Mouse (Mus musculus): ENCODE results near the gene Twf1. TPM values are rescaled to one million over a fixed set of nuclear protein-coding genes. Genes with fewer than 3 reads are reported as not detected.

Twf1 gene
- total and polyA plus RNA-seq, 3 experiments, result 26.4 to 64.1 (median 37.1) TPM

DNA sequence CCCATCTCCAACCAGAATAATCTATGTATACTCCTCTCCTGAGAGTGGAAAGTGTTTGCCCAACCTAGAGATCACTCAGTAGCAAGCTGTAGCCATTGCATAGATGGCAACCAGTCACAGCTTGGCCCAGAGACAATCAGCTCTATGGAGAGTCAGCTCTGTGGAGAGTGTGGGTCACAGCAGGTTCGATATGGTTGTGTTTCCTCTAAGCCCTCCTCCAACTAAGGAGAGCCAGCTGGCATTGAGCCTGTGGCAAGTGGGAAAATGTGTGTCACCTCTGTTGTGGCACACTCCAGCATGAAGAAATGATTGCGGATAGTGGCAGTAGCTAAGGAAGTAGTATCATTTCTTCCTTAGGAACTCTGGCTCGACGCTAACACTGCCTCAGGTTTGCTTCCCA, 18.2 kb downstream of the Twf1 start:
- no peak for DNase-seq (ENCODE audit: low read depth, low spot score)
- Histone ChIP-seq H3K27me3 (ENCODE audit: control insufficient read depth in 1 of 2, insufficient read depth in 2 of 2, low read length in 2 of 2) (no peaks in the 10 kb centered on the region), H3K79me2 (ENCODE audit: control insufficient read depth, insufficient read depth, low read length, poor library complexity) (no peaks in the 10 kb centered on the region), H3K4me3 (ENCODE audit: control insufficient read depth in 1 of 2, insufficient read depth in 1 of 2, low read depth in 2 of 2, low read length in 2 of 2) (no peak overlapping the region), H3K36me3 (ENCODE audit: control insufficient read depth in 1 of 2, insufficient read depth in 2 of 2, low read length in 2 of 2) (no peaks in the 10 kb centered on the region), H3K4me1 (ENCODE audit: control insufficient read depth in 1 of 2, insufficient read depth in 2 of 2, low read length in 2 of 2) (no peaks in the 10 kb centered on the region), H3K9ac (ENCODE audit: control insufficient read depth, low read depth, low read length, poor library complexity, severe bottlenecking) (no peak overlapping the region), H3K27ac (ENCODE audit: control insufficient read depth, low read depth, low read length) (no peak overlapping the region), H3K9me3 (replicated peaks; ENCODE audit: insufficient read depth, low read length) (no peaks in the 10 kb centered on the region)
- TF ChIP-seq USF2 (IDR thresholded peaks at IDR 0.05; ENCODE audit: borderline replicate concordance in 1 of 2, insufficient read depth in 1 of 2, low read depth in 1 of 2, low read length in 2 of 2) (no peak), BHLHE40 (IDR thresholded peaks at IDR 0.05; ENCODE audit: borderline replicate concordance, low read depth, low read length) (no peak), ZMIZ1 (IDR thresholded peaks at IDR 0.05; ENCODE audit: low read depth, low read length) (no peak), MYB (IDR thresholded peaks at IDR 0.05; ENCODE audit: low read depth, low read length) (no peak), MEF2A (IDR thresholded peaks at IDR 0.05; ENCODE audit: extremely low read depth, insufficient replicate concordance, low read depth, low read length, poor library complexity, severe bottlenecking) (no peak), GABPA (IDR thresholded peaks at IDR 0.05; ENCODE audit: low read depth, low read length) (no peak)

DNA sequence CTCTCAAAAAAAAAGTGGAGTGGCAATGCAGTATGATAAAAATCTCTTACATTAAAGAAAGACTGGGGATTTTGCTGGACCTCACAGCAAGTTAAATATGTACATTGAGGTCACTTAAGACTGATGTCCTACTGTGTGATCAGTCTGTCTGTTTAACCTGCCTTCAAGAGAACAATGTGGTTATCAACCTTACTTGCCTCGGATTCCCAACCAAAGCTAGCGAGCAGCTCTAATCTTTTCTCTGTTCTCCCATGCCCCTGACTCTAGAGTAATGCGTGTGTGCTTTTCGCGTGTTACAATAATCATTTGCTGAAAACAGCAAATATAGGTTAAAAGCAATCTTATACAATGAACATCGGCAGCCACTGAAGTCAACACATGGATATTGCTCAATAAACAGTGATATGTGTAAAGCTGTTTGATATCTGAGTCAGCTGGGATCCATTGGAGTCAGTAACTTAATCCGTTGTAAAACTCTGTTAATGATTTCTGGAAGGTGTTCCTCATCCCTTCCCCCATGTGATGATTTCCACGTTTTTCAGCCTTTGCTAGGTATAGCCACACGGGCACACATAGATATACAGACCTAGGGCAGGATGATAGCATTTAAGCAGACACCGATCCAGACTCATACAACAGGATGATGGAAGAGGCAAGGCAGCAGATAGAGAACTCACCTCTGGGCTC, 21.1 kb downstream of the Twf1 start:
- TF ChIP-seq CTCF (IDR thresholded peaks at IDR 0.05 in 2 of 3, conservative IDR thresholded peaks at IDR 0.05 in 1 of 3; ENCODE audit: control insufficient read depth in 1 of 3, insufficient read depth in 1 of 3, low read depth in 2 of 3, low read length in 3 of 3, poor library complexity in 1 of 3, severe bottlenecking in 1 of 3) (no peak), ZKSCAN1 (IDR thresholded peaks at IDR 0.05; ENCODE audit: low read depth, low read length) (peak; percentile 58; the same call in 1 of the 2 replicates)
- no peaks in the 10 kb centered on the region for H3K9me3 ChIP-seq (replicated peaks; ENCODE audit: insufficient read depth, low read length)
- H3K4me3 ChIP-seq (ENCODE audit: control insufficient read depth in 1 of 2, insufficient read depth in 1 of 2, low read depth in 2 of 2, low read length in 2 of 2), result no peak overlapping the region
- H3K36me3 ChIP-seq (ENCODE audit: control insufficient read depth in 1 of 2, insufficient read depth in 2 of 2, low read length in 2 of 2), result no peaks in the 10 kb centered on the region
- H3K27ac ChIP-seq (ENCODE audit: control insufficient read depth, low read depth, low read length), result no peak overlapping the region
- no peaks in the 10 kb centered on the region for H3K79me2 ChIP-seq (ENCODE audit: control insufficient read depth, insufficient read depth, low read length, poor library complexity)
- H3K27me3 ChIP-seq (ENCODE audit: control insufficient read depth in 1 of 2, insufficient read depth in 2 of 2, low read length in 2 of 2), result no peaks in the 10 kb centered on the region
- DNase-seq (ENCODE audit: low read depth, low spot score), result no peak
- H3K4me1 ChIP-seq (ENCODE audit: control insufficient read depth in 1 of 2, insufficient read depth in 2 of 2, low read length in 2 of 2), result no peaks in the 10 kb centered on the region
- H3K9ac ChIP-seq (ENCODE audit: control insufficient read depth, low read depth, low read length, poor library complexity, severe bottlenecking), result no peak overlapping the region

DNA sequence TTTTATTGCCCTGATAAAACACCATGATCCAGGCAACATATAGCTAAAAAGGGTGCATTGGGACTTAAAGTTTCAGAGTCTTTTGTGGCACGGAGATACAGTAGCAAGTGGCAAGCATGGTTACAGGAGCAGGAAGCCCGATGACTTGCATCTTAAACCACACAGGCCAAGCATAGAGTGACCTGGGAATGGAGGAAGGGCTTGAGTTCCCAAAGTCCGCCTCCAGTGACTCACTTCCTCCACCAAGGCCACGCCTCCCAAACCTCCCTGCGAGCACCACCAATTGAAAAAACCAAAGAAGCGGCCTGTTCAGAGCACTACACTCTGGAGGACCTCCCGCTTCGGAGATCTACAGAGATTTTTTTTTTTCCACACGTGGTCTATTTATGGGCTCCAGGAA, 23.8 kb downstream of the Twf1 start:
- H3K27ac ChIP-seq (ENCODE audit: control insufficient read depth, low read depth, low read length), result 0 out of 2 replicates have a peak overlapping the region, but pooled peaks have one; percentile 15
- peak overlapping the region; percentile 32 to 33 for H3K4me3 ChIP-seq (ENCODE audit: control insufficient read depth in 1 of 2, insufficient read depth in 1 of 2, low read depth in 2 of 2, low read length in 2 of 2)
- H3K27me3 ChIP-seq (ENCODE audit: control insufficient read depth in 1 of 2, insufficient read depth in 2 of 2, low read length in 2 of 2), result no peaks in the 10 kb centered on the region
- H3K36me3 ChIP-seq (ENCODE audit: control insufficient read depth in 1 of 2, insufficient read depth in 2 of 2, low read length in 2 of 2), result no peaks in the 10 kb centered on the region
- peak overlapping the region; percentile 31 for H3K9ac ChIP-seq (ENCODE audit: control insufficient read depth, low read depth, low read length, poor library complexity, severe bottlenecking)
- no peaks in the 10 kb centered on the region for H3K79me2 ChIP-seq (ENCODE audit: control insufficient read depth, insufficient read depth, low read length, poor library complexity)
- TF ChIP-seq ZMIZ1 (IDR thresholded peaks at IDR 0.05; ENCODE audit: low read depth, low read length) (no peak), NELFE (IDR thresholded peaks at IDR 0.05; ENCODE audit: low read depth, low read length) (peak; percentile 53), TBP (IDR thresholded peaks at IDR 0.05; ENCODE audit: low read depth, low read length) (0 out of 2 replicates have a peak, but pooled peaks have one; percentile 62), POLR2AphosphoS2 (IDR thresholded peaks at IDR 0.05; ENCODE audit: low read length) (peak; percentile 28; the same call in 1 of the 2 replicates), POLR2A (IDR thresholded peaks at IDR 0.05; ENCODE audit: control insufficient read depth in 1 of 2, insufficient read depth in 1 of 2, low read depth in 1 of 2, low read length in 2 of 2, poor library complexity in 1 of 2) (peak in 1 of 2 experiments; percentile 64; a peak in 2 of 4 replicates), ZNF384 (IDR thresholded peaks at IDR 0.05; ENCODE audit: low read depth, low read length) (0 out of 2 replicates have a peak, but pooled peaks have one; percentile 23)
- peak; percentile 85 for DNase-seq (ENCODE audit: low read depth, low spot score)
- no peaks in the 10 kb centered on the region for H3K9me3 ChIP-seq (replicated peaks; ENCODE audit: insufficient read depth, low read length)
- no peaks in the 10 kb centered on the region for H3K4me1 ChIP-seq (ENCODE audit: control insufficient read depth in 1 of 2, insufficient read depth in 2 of 2, low read length in 2 of 2)

Measured in MEL (cell line).